ENCODE assay signal across 8 mouse cellular contexts in the genomic region with DNA sequence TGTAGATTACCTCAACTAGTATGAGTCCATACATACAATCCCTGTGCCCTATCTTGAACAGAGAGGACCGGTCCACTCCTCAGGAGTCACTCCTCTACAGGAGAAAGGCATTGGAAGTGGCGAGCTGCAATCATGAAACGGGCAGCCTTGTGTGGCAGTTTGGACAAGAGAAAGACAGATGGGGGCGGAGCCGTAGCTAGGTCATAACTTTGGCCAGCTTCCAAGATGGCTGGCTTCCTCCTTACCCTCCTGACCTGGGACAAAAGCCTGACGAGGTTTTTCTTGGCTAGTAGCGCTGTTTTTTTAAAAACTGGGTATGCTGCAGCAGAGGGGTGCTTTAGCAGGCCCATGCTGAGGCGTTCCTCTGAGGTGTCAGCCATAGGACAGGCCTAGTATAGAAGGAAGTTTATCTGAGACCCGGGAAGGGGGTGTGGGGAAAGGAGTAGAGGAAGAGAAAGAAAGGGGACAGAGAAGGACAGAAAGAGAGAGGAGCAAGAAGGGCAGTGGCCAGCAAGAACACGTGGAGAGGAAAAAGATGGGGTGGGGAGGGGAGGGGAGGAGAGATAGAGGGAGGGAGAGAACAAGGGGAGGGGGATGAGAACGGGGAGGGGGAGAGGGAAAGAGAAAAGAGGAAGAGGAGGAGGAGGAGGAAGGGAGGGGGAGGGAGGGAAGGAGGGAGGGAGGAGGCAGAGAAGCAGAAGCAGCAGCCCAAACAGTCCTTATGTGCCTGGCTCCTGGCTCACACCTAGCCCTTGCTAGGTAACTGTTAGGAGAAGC. TPM values are rescaled to one million over a fixed set of nuclear protein-coding genes. Genes with fewer than 3 reads are reported as not detected.
DNase-seq lines count a peak whose midpoint lies in the region; ATAC-seq and TF ChIP-seq lines count a peak whose summit lies in the region.

No protein-coding gene starts in this region.

- H3K9me3 ChIP-seq in forebrain, embryonic 12.5 days: no peaks in the 10 kb centered on the region
- no peaks in the 10 kb centered on the region for H3K9me3 ChIP-seq in lung, postnatal 0 days (ENCODE audit: low read length)

- DNase-seq in spleen, adult 12 weeks (ENCODE audit: low spot score): peak; percentile 33
- DNase-seq in spleen, adult 18-20 months: no peak
- peak; percentile 71 to 84 for DNase-seq in heart, postnatal 14 days
- peak; percentile 82 to 88 for DNase-seq in kidney, postnatal 4 days
- DNase-seq in lung, postnatal 0 days (ENCODE audit: low spot score): peak; percentile 88
- DNase-seq in ovary, adult 18-20 months (ENCODE audit: low spot score): peak; percentile 80
- no peak for DNase-seq in right cerebral cortex, adult 18-20 months

- H3K36me3 ChIP-seq in forebrain, embryonic 12.5 days (replicated peaks): no peaks in the 10 kb centered on the region
- H3K36me3 ChIP-seq in lung, postnatal 0 days (ENCODE audit: insufficient read depth, low read length): no peaks in the 10 kb centered on the region

- ATAC-seq in forebrain, embryonic 12.5 days (ENCODE audit: low FRiP score): peak; percentile 43
- peak; percentile 72 for ATAC-seq in lung, postnatal 0 days

- peak overlapping the region; percentile 65 for H3K4me2 ChIP-seq in forebrain, embryonic 12.5 days
- peak overlapping the region; percentile 59 for H3K4me2 ChIP-seq in lung, postnatal 0 days (replicated peaks; ENCODE audit: low read depth, low read length)

- intact Hi-C loops in heart, postnatal 14 days (cut with DNase I): no loop called here

- H3K27ac ChIP-seq in forebrain, embryonic 12.5 days: peak overlapping the region; percentile 66
- H3K27ac ChIP-seq in lung, postnatal 0 days (ENCODE audit: low read length): peak overlapping the region; percentile 60

- no peak overlapping the region; the same call in 1 of the 2 replicates for H3K4me3 ChIP-seq in forebrain, embryonic 12.5 days (replicated peaks)
- peak overlapping the region; percentile 37; the same call in 1 of the 2 replicates for H3K4me3 ChIP-seq in lung, postnatal 0 days (ENCODE audit: low read depth, low read length)

- WGBS in forebrain, embryonic 12.5 days: 35% methylated on average over 11 of the region's 11 CpGs
- 3% methylated on average over 11 of the region's 11 CpGs for WGBS in lung, postnatal 0 days

- 0 out of 2 replicates have a peak, but pooled peaks cover 6% of the 10 kb centered on the region for H3K27me3 ChIP-seq in forebrain, embryonic 12.5 days
- no peaks in the 10 kb centered on the region for H3K27me3 ChIP-seq in lung, postnatal 0 days (replicated peaks; ENCODE audit: insufficient read depth, low read length)

- no peak for TF ChIP-seq CTCF in lung, postnatal 0 days (IDR thresholded peaks at IDR 0.05)

- peaks cover 37% of the 10 kb centered on the region for H3K4me1 ChIP-seq in forebrain, embryonic 12.5 days
- peaks cover 5% of the 10 kb centered on the region; the same call in 1 of the 2 replicates for H3K4me1 ChIP-seq in lung, postnatal 0 days (ENCODE audit: insufficient read depth, low read depth, low read length)

- 0 out of 2 replicates have a peak, but pooled peaks have one; percentile 9 for TF ChIP-seq EP300 in lung, postnatal 0 days (IDR thresholded peaks at IDR 0.05)

- no peak overlapping the region for H3K9ac ChIP-seq in forebrain, embryonic 12.5 days
- 0 out of 2 replicates have a peak overlapping the region, but pooled peaks have one; percentile 6 for H3K9ac ChIP-seq in lung, postnatal 0 days (replicated peaks; ENCODE audit: low read depth)

RNA-seq across cellular contexts. Expression of a gene that starts 0.8 kb away (rescaled TPM):
- 0.77 and 1.1 TPM in 2 replicates for polyA plus RNA-seq in forebrain, embryonic 12.5 days (2016; fragmentation: Nextera tagmentation; extraction: Ambion mirVana)
- 1 to 10 TPM; 5.0 to 5.5 TPM for total RNA-seq in heart, postnatal 14 days (2021)
- 3.8 and 4.3 TPM in 2 replicates for polyA plus RNA-seq in lung, postnatal 0 days (2015; fragmentation: Nextera tagmentation; extraction: Ambion mirVana)

RNA-seq across cellular contexts. Expression of a gene that starts 26.4 kb away (rescaled TPM):
- polyA plus RNA-seq in forebrain, embryonic 12.5 days (2016; fragmentation: Nextera tagmentation; extraction: Ambion mirVana): 16.4 and 16.9 TPM in 2 replicates
- total RNA-seq in heart, postnatal 14 days (2021): 1 to 10 TPM; 2.0 to 3.6 TPM
- 8.0 and 8.8 TPM in 2 replicates for polyA plus RNA-seq in lung, postnatal 0 days (2015; fragmentation: Nextera tagmentation; extraction: Ambion mirVana)

Comparison
In these comparisons a context has a peak if more than half of its experiments do, and no peak if none do; other contexts are left out.
1. DNase-seq: peak in spleen, adult 12 weeks (single experiment), heart, postnatal 14 days (2 of 2), kidney, postnatal 4 days (2 of 2), lung, postnatal 0 days (single experiment) and ovary, adult 18-20 months (single experiment); none in spleen, adult 18-20 months (0 of 2) and right cerebral cortex, adult 18-20 months (single experiment).